Mouse (Mus musculus): ENCODE data around the gene Snx11. TPM values are rescaled to one million over a fixed set of nuclear protein-coding genes. Genes with fewer than 3 reads are reported as not detected.
"Not testable (repeated sequence)": the region's sequence is repeated elsewhere in the genome, so short reads cannot be mapped to it uniquely, and the experiment has no call there.

The Snx11 gene
- polyA plus RNA-seq, 1 experiment from 2014 or later = 14.3 TPM

DNA sequence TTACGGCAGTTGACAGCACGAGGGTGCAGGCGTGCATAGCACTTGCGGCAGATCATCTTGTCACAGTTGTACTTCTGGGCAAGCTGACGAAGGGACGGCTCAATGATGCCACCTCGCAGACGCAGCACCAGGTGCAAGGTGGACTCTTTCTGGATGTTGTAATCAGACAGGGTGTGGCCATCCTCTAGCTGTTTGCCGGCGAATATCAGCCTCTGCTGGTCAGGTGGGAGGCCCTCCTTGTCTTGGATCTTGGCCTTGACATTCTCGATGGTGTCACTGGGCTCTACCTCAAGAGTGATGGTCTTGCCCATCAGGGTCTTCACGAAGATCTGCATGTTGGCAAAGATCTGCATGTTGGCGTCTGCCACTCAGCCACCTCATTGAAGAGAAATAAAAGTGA is 18.1 kb upstream of the Snx11 start:
- ATAC-seq (ENCODE audit: insufficient number of reproducible peaks, low FRiP score) = no peak
- Histone ChIP-seq H3K9ac (no peak overlapping the region), H3K9me3 (replicated peaks) (no peaks in the 10 kb centered on the region), H3K4me2 (no peak overlapping the region), H3K27me3 (replicated peaks) (no peaks in the 10 kb centered on the region), H3K4me3 (no peak overlapping the region), H3K4me1 (replicated peaks) (peaks cover 16% of the 10 kb centered on the region), H3K27ac (ENCODE audit: poor library complexity, severe bottlenecking) (no peak overlapping the region), H3K36me3 (peaks cover 38% of the 10 kb centered on the region)
- WGBS = 96% methylated on average over 13 of the region's 13 CpGs

DNA sequence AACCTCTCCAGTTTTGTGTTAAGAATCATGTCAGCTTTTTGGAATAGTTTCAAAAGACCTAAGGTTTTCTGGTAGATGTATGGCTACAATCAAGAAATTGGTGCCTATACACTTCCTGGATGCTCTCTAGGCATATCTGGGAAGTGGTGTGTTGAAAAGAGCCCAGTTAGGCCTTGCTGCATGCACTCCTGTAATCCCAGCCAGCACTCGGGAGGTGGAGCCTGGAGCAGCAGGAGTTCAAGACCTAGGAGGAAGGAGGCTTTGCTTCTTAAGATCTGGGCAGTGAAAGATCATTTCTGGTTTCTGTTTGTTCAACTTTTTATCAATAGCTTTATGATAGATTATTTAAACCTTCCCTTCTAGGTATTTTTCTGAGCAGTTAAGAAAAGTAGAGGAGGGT is 13.3 kb upstream of the Snx11 start:
- H3K36me3 ChIP-seq = peaks cover 7% of the 10 kb centered on the region
- H3K4me1 ChIP-seq (replicated peaks) = peaks cover 22% of the 10 kb centered on the region
- H3K4me2 ChIP-seq = peak overlapping the region; percentile 89
- ATAC-seq (ENCODE audit: insufficient number of reproducible peaks, low FRiP score) = no peak
- no peaks in the 10 kb centered on the region for H3K9me3 ChIP-seq (replicated peaks)
- 13% methylated on average over 1 of the region's 1 CpGs for WGBS
- H3K27me3 ChIP-seq (replicated peaks) = no peaks in the 10 kb centered on the region
- 0 out of 2 replicates have a peak overlapping the region, but pooled peaks have one; percentile 47 for H3K9ac ChIP-seq
- H3K27ac ChIP-seq (ENCODE audit: poor library complexity, severe bottlenecking) = no peak overlapping the region
- no peak overlapping the region for H3K4me3 ChIP-seq

DNA sequence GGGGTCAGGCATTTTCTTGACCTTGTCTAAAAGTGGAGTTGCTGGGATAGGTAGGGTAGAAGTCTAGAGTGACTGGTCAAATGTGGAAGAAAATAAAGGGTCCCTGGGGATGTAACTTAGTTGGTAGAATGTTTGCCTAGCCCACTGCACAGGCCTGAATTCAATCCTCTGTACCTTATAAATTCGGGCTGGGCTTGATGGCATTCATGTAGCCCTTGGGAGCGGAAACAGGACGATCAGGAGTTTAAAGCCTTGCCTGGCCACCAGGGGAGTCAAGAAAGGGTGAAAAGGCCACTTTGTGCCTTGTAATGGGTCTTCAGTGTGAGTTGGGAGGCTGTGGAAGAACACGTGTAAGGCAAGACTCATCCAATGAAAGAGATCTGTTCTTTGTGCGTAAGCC is 12.6 kb upstream of the Snx11 start:
- no peak for ATAC-seq (ENCODE audit: insufficient number of reproducible peaks, low FRiP score)
- Histone ChIP-seq H3K27ac (ENCODE audit: poor library complexity, severe bottlenecking) (peak overlapping the region; percentile 92; the same call in 1 of the 2 replicates), H3K36me3 (0 out of 2 replicates have a peak, but pooled peaks cover 2% of the 10 kb centered on the region), H3K4me2 (peak overlapping the region; percentile 89), H3K27me3 (replicated peaks) (no peaks in the 10 kb centered on the region), H3K9me3 (replicated peaks) (no peaks in the 10 kb centered on the region), H3K4me1 (replicated peaks) (peaks cover 22% of the 10 kb centered on the region), H3K9ac (peak overlapping the region; percentile 92), H3K4me3 (peak overlapping the region; percentile 85)
- WGBS = 12% methylated on average over 5 of the region's 5 CpGs

DNA sequence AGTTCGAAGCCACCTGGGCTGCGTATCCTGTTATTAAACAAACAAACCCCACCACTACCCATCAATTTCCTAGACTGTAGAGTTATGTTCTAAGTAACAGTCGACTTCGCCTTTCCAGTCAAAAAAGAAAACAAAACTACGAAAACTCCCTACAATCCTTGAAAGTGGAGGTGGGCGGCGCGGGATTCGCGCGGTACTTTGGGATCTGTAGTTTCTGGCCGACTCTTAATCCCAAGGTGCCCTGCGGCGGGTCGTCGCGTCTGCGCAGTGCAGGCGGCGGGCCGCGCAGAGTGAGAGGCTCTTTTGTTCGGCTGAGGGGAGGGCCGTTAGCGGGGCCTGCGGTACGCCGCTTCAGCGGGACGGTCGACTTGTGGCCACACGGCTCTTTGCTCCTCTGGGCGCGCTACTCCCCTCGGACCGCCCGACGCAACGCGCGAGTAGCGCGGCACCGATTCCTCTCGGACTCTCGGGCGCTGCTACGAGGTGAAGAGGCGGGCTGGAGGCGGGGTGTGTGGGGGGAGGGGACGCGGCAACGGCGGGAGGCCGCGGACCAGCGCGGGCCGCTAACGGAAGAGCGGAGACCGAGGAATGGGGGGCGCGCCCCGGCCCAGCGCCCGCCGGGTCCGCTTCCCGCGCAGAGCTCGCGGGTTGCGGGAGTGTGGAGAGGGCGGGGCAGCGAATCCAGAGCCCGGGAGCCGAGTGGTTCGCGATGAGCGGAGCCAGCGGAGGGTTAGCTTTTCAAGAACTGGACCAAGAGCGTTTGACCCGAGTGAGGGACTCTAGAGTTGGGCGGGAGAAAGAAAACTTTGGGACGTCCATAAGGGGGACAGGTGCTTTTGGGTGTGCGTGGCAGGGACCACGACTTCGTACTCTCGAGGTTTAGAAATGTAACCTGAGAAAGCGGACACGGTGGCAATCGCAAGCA is 11.8 kb upstream of the Snx11 start, which contains the start of gene Cbx1:
Gene Cbx1 (plus strand): TSS at position 257 of the 925 bp plus-strand sequence.
- WGBS = under 1% methylated on average over 93 of the region's 93 CpGs
- ATAC-seq (ENCODE audit: insufficient number of reproducible peaks, low FRiP score) = peak; percentile 95

DNA sequence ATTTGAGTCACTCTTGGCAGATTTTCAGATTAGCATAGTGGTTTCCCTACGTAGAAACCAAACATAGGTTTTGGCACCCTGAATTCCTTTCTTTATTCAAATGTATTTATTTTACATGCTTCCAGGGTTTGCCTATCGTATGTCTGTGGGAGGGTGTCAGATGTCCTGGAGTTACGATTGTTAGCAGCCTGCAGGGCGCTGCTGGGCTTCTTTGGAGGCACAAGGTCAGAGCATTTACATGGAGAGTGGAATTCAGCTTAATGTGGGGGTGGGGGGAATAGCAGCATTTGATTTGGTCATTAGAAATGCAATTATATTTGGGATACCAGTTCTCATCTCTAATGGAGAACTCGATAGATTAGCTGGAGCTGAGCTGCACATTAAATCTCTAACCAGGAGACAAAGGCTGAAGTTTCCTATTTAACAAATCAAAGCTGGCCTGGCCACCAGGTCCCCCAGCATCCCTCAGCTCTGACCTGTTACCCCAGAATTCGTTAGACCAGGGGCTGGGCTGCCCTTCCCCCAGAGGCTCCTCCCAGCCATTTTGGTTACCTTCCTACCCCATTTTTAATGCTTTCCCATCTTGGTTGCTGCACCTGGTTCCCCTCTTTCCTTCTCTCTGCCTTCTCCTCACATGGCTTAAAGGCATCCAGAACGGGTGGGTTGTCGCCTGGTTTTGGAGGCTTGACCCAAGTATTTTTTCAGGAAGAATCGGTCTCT is 9.5 kb upstream of the Snx11 start:
- no peak overlapping the region for H3K4me2 ChIP-seq
- H3K4me1 ChIP-seq (replicated peaks) = peaks cover 13% of the 10 kb centered on the region
- WGBS = 40% methylated on average over 9 of the region's 9 CpGs
- no peaks in the 10 kb centered on the region for H3K9me3 ChIP-seq (replicated peaks)
- no peaks in the 10 kb centered on the region for H3K27me3 ChIP-seq (replicated peaks)
- no peak overlapping the region for H3K27ac ChIP-seq (ENCODE audit: poor library complexity, severe bottlenecking)
- H3K9ac ChIP-seq = no peak overlapping the region
- H3K36me3 ChIP-seq = no peaks in the 10 kb centered on the region
- no peak overlapping the region for H3K4me3 ChIP-seq
- no peak for ATAC-seq (ENCODE audit: insufficient number of reproducible peaks, low FRiP score)

More for the DNA sequence above, 11.8 kb upstream of the Snx11 start, which contains the start of gene Cbx1:
- Histone ChIP-seq H3K27ac (ENCODE audit: poor library complexity, severe bottlenecking) (peak within 1 kb of the TSS; percentile 92), H3K27me3 (replicated peaks) (no peaks in the 10 kb centered on the region), H3K9me3 (replicated peaks) (no peaks in the 10 kb centered on the region), H3K9ac (peak within 1 kb of the TSS; percentile 92), H3K4me1 (replicated peaks) (peaks cover 22% of the 10 kb centered on the region), H3K36me3 (no peaks in the 10 kb centered on the region), H3K4me2 (peak within 1 kb of the TSS; percentile 89), H3K4me3 (peak within 1 kb of the TSS; percentile 85)

DNA sequence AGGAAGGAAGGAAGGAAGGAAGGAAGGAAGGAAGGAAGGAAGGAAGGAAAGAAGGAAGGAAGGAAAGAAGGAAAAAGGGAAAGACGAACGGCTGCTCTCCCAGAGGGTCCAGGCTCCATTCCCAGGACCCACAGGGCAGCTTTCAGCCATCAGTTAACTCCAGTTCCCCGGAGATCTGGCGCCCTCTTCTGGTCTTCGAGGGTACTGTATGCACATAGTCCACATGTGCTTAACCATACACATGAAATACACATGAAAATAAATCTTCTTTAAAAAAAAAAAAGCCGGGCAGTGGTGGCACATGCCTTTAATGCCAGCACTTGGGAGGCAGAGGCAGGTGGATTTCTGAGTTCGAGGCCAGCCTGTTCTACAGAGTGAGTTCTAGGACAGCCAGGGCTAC is 7.5 kb upstream of the Snx11 start:
- 18% methylated on average over 7 of the region's 7 CpGs for whole genome bisulfite sequencing
- H3K36me3 ChIP-seq; H3K4me1 ChIP-seq (replicated peaks); H3K4me2 ChIP-seq; H3K27ac ChIP-seq (ENCODE audit: poor library complexity, severe bottlenecking); ATAC-seq (ENCODE audit: insufficient number of reproducible peaks, low FRiP score); H3K9me3 ChIP-seq (replicated peaks); H3K4me3 ChIP-seq; H3K9ac ChIP-seq; H3K27me3 ChIP-seq (replicated peaks): not testable (repeated sequence)

DNA sequence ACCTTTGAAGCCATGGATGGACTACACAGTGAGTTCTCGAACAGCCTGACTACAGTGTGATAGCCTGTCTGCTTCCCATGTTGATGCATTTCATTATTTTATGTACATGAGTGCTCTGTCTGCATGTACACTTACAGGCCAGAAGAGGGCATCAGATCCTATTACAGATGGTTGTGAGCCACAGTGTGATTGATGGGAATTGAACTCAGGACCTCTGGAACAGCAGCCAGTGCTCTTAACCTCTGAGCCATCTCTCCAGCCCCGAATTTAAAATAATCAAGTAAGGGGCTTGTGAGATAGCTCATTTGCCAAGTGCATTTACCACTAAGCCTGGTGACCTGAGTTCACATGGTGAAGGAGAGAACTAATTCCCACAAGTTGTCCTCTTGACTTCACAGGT is 4.1 kb upstream of the Snx11 start:
- H3K4me3 ChIP-seq = no peak overlapping the region
- H3K9me3 ChIP-seq (replicated peaks) = no peaks in the 10 kb centered on the region
- 63% methylated on average over 2 of the region's 2 CpGs for WGBS
- H3K4me2 ChIP-seq = no peak overlapping the region
- H3K27ac ChIP-seq (ENCODE audit: poor library complexity, severe bottlenecking) = no peak overlapping the region
- H3K9ac ChIP-seq = no peak overlapping the region
- no peaks in the 10 kb centered on the region for H3K36me3 ChIP-seq
- H3K4me1 ChIP-seq (replicated peaks) = peaks cover 7% of the 10 kb centered on the region
- ATAC-seq (ENCODE audit: insufficient number of reproducible peaks, low FRiP score) = no peak
- H3K27me3 ChIP-seq (replicated peaks) = no peaks in the 10 kb centered on the region

DNA sequence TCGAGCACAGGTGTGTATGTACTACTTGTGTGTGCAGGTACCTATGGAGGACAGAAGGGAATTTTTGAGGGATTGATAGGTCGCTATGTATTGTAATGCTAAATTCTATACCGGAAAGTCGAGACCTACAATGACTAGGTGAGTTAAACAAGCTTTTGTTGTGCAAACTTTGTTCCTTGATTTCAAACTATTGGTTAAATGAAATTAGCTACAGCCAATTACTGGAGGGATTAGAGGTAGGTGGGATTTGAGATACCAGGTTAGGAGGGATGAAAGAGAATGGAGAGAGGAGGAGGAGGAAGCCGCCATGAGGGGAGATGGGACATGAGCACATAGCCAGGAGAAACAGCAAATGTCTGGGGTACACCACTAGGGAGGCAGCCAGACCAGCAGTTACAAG is 2.9 kb upstream of the Snx11 start:
- H3K9ac ChIP-seq = no peak overlapping the region
- H3K9me3 ChIP-seq (replicated peaks) = no peaks in the 10 kb centered on the region
- H3K4me3 ChIP-seq = no peak overlapping the region
- no peak overlapping the region for H3K4me2 ChIP-seq
- ATAC-seq (ENCODE audit: insufficient number of reproducible peaks, low FRiP score) = no peak
- no peak overlapping the region for H3K27ac ChIP-seq (ENCODE audit: poor library complexity, severe bottlenecking)
- H3K36me3 ChIP-seq = no peaks in the 10 kb centered on the region
- 74% methylated on average over 5 of the region's 5 CpGs for WGBS
- no peaks in the 10 kb centered on the region for H3K27me3 ChIP-seq (replicated peaks)
- H3K4me1 ChIP-seq (replicated peaks) = peaks cover 10% of the 10 kb centered on the region

DNA sequence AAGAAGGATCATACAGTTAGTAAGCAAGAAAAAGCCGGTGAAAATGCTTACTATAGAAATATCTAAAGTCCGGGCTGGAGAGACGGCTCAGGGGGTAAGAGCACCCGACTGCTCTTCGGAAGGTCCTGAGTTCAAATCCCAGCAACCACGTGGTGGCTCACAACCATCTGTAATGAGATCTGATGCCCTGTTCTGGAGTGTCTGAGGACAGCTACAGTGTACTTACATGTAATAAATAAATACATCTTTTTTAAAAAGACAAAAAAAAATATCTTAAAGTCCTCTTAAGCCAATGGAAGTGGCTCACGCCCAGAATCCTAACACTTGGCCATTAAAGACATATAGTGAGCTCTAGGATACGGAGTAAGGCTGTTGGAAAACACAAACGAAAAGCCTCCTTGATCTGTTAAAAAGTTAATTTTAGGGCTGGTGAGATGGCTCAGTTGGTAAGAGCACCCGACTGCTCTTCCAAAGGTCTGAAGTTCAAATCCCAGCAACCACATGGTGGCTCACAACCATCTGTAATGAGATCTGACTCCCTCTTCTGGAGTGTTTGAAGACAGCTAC is 785 bp upstream of the Snx11 start:
- H3K27ac ChIP-seq (ENCODE audit: poor library complexity, severe bottlenecking) = peak overlapping the region; percentile 56
- not testable (repeated sequence) for H3K36me3 ChIP-seq; H3K9me3 ChIP-seq (replicated peaks); H3K27me3 ChIP-seq (replicated peaks); ATAC-seq (ENCODE audit: insufficient number of reproducible peaks, low FRiP score)
- H3K4me2 ChIP-seq = peak overlapping the region; percentile 95
- peaks cover 10% of the 10 kb centered on the region for H3K4me1 ChIP-seq (replicated peaks)
- H3K4me3 ChIP-seq = peak overlapping the region; percentile 94
- 0 out of 2 replicates have a peak overlapping the region, but pooled peaks have one; percentile 59 for H3K9ac ChIP-seq
- 68% methylated on average over 10 of the region's 10 CpGs for WGBS

DNA sequence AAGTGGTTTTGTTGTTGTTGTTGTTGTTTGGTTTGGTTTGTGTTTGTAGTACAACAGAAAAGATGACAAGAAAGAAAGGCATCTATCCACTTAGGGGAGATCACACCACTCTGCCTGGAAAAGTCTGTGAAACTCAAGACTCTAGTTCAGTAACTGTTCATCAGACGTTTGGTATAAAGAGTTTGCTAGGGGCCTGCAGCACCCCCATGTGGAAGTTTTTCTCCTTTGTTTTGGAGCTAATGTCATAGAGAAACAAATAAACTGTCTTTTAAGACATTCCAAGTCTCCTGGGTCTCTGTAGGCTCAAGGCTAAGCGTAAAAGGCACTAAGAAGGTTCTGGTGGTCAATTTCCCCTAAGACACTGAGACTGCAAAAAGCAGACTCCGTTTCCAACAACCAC is 1.3 kb downstream of the Snx11 start:
- H3K36me3 ChIP-seq = peaks cover 28% of the 10 kb centered on the region
- no peaks in the 10 kb centered on the region for H3K9me3 ChIP-seq (replicated peaks)
- no peak overlapping the region for H3K27ac ChIP-seq (ENCODE audit: poor library complexity, severe bottlenecking)
- 59% methylated on average over 3 of the region's 3 CpGs for WGBS
- peak overlapping the region; percentile 94; the same call in 1 of the 2 replicates for H3K4me3 ChIP-seq
- peaks cover 10% of the 10 kb centered on the region for H3K4me1 ChIP-seq (replicated peaks)
- no peaks in the 10 kb centered on the region for H3K27me3 ChIP-seq (replicated peaks)
- no peak for ATAC-seq (ENCODE audit: insufficient number of reproducible peaks, low FRiP score)
- H3K9ac ChIP-seq = peak overlapping the region; percentile 81; the same call in 1 of the 2 replicates
- peak overlapping the region; percentile 95; the same call in 1 of the 2 replicates for H3K4me2 ChIP-seq

DNA sequence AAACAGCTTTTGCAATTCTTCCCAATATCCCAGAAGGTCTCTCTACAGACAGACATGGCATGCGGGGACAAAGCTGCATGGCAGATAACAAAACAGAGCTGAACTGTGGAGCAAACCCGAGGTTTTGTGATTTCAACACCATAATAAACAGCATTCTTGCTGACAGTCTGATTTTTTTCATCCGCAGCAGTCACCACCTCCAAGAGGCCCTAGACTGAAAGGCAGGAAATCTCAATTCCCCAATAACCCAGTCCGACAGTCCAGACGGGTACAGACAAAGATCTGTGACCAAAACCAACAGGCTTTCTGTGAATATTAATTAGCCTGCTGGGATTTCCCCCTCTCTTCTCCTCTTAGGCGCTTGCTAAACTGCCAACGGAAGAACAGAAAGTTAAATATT is 1.7 kb downstream of the Snx11 start:
- peaks cover 10% of the 10 kb centered on the region for H3K4me1 ChIP-seq (replicated peaks)
- no peaks in the 10 kb centered on the region for H3K9me3 ChIP-seq (replicated peaks)
- 78% methylated on average over 7 of the region's 7 CpGs for WGBS
- no peak overlapping the region for H3K27ac ChIP-seq (ENCODE audit: poor library complexity, severe bottlenecking)
- H3K27me3 ChIP-seq (replicated peaks) = no peaks in the 10 kb centered on the region
- H3K4me2 ChIP-seq = no peak overlapping the region
- H3K36me3 ChIP-seq = peaks cover 32% of the 10 kb centered on the region
- H3K9ac ChIP-seq = no peak overlapping the region
- ATAC-seq (ENCODE audit: insufficient number of reproducible peaks, low FRiP score) = no peak
- no peak overlapping the region for H3K4me3 ChIP-seq

Measured in heart, embryonic 12.5 days (tissue).